Mouse (Mus musculus) adrenal gland (tissue): ENCODE measurements around the gene Stag2.

ENCODE experiments used
- intact Hi-C: fragments of 180-260 bp; cut with DNase I; formaldehyde crosslinking; loops from one replicate; pipeline ENCODE4 v1.15.1; 2025

The Stag2 gene

DNA sequence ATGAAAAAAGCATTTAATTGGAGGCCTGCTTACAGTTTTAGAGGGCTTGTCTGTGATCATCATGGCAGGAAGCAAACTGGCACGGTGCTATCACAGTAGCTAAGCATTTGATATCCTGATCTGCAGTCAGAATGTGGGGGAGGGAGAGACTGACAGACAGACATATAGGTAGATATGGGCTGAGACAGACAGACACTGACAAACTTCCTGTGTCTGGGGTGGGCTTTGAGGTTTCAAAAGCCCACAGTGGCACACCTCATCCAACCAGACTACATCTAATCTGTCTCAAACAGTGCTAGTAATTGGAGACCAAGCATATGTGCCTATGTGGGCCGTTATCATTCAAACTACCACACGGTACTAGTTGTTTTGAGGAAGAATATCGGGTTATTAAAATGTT, 53.4 kb downstream of the Stag2 start:
- intact Hi-C loops = no loop called here

DNA sequence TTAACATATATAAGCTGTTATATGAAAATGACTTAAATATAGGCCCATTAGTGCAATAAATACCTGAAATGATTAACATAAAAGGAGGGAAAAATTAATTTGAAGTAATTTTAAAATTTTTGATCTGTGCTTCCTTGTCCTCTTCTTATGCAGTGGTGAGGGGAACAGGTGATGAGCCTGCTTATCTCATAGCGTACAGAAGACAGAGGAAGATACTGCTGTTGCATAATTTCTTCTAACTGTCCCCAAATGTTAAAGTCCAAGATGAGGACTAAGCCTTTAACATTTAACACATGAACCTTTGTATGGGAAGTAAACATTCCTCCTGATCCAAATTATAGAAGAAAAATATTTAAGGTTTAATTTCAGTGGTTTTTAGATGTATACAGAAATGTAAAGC, 66.6 kb downstream of the Stag2 start:
- intact Hi-C loops = no loop called here

DNA sequence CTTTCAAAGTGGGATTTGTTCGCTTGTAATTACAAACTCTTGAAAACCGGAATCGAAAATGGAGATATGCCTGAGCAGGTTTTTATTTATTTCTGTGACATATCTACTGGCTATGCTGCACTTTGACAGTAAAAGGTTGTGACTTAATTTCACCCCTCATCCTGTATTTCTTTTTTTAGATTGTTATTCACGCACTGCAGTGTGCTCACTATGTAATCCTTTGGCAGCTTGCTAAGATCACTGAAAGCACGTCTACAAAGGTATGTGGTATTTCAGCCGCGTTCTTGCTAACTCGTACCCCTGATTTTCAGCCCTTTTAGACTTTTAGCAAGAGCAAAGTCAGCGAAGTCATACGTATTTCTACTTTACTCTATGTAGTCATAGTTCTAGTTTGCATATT, 101.2 kb downstream of the Stag2 start:
- intact Hi-C loops = no loop called here

DNA sequence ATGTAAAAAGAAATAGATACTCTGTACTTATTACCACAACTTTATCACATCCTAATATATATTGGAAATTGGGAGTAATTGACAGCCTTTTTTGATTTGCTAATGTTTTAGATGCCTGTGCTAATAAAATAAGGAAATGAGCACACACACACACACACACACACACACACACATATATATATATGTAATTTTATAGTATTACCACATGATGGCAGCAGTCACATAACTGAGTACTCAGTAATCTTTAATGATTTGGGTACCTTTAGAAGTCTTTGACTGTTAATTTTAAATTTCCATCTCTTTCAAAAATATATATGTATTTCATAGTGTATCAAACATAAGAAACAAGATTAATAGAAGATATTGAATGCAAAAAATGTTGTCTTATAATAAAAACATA, 123.6 kb downstream of the Stag2 start:
- intact Hi-C loops = no loop called here

DNA sequence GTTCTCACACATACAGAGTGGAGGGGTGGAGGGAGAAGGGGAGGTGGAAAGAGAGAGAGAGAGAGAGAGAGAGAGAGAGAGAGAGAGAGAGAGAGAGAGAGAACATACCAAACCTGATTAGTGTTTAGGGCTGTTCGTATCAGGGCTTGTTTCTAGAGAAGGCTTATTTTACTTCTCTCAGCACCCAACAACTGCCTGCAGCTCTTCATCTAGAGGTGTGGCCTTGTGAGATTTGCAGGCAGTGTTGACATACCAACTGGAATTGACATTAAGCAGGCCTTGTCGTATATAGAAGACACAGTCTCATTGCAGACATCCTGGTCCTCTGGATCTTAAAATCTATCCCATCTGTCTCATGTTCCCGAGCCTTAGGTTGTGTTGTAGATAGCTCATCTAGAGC, 141.1 kb downstream of the Stag2 start:
- intact Hi-C loops = no loop called here

DNA sequence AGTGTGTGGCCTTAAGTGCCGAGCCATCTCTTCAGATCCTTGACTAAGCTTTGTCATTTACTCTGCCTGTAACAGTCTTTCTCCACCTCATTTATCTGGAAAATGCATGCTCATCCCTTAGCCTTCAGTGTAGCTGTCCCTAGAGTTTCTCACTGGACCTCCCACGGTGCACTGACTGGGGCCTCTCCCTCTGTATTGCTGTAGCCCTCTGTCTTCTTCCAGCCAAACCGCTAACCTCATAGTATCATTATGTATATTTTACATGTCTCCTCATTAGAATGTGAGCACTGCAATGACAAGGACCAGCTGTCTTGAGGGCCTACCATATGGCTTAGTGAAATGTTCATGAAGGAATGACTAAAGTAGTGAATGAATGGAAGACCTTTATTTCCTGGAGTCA, 166.1 kb downstream of the Stag2 start:
- intact Hi-C loops = no loop called here

DNA sequence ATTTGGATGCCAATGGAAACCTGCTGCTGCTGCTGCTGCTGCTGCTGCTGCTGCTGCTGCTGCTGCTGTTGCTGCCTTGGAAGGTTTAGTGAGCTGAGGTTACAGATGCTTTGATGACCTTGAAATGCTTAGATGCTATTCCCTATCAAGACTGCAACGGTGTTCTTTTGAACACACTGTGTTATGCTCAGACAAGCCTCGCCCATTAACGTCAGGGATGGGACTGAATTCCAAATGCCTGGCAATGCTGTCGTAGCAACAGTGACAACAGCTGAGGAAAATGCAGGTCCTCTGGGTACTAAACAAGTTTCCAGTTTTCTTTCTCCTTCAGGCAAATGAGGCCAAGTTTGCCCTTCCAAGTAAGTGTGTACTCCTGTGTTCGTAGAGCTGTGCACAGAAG, 171.3 kb downstream of the Stag2 start:
- intact Hi-C loops = no loop called here

DNA sequence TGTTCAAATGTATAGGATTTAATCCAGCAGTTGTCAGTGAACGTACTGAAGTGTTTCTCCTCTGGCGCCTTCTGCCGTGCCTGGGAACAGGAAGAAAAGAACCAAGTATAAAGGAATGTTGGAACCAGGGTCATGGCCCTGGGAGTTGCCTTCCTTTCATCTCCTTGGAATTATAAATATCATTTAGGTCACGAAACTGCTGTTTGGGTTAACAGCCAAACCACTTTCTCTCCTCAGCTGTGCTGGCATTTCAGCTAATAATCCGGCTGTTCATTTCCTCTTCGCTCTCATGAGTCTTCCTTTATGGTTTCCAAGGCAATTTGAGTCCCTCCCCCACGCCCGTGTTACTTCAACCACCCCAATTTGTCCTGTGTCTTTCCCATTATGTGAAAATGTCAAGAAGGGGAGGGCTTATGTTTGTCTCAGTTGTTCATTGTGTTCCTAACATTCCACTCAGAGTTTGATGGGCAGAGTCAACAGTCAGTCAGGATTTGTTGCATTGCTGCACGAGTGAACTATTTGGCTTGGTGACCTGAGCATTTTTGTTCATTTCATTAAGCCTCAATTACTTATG, 172.2 kb downstream of the Stag2 start:
- intact Hi-C loops = no loop called here

DNA sequence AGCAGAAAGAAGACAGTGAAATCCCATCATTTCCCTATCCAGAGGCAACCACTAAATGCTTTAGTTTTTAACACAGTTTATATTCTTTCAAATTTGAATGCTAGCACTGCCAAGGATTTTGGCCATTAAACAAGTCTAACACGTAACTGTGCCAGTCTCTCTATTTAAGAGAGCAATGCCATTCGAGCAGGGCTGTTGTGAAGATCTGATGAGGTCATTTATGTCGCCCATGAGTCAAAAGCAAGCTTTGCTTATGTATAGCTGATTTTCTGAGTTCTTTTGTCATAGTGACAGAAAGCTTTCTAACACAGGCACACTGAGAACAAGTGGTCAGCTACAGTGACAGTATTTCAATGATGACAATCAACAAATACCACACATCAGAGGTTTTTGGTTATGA, 175.7 kb downstream of the Stag2 start:
- intact Hi-C loops = no loop called here
